Mouse (Mus musculus) megakaryocyte, embryonic 14.5 days (primary cell): Measurements from ENCODE around the gene Ikzf1. TPM values are rescaled to one million over a fixed set of nuclear protein-coding genes. Genes with fewer than 3 reads are reported as not detected.

Experiments
- H3K27me3 ChIP-seq: replicated peaks from 2 replicates; pipeline ENCODE3; 2012; ENCODE audit warnings: inconsistent platforms
- H3K36me3 ChIP-seq: replicated peaks from 2 replicates; pipeline ENCODE3; 2012; ENCODE audit warnings: low read length, inconsistent platforms, mixed read lengths
- H3K4me1 ChIP-seq: 2 replicates; pipeline ENCODE4 v1.6.1; 2012; ENCODE audit warnings: inconsistent platforms
- H3K4me3 ChIP-seq: replicated peaks from 2 replicates; pipeline ENCODE3; 2012; ENCODE audit warnings: moderate library complexity, mild to moderate bottlenecking, inconsistent platforms
- H3K9me3 ChIP-seq: 2 replicates; pipeline ENCODE4 v1.6.1; 2012; ENCODE audit warnings: inconsistent platforms
- FLI1 ChIP-seq: IDR thresholded peaks from 2 replicates; pipeline ENCODE4 v1.6.1; 2012; ENCODE audit warnings: low read length, inconsistent platforms, mixed read lengths
- GATA1 ChIP-seq: IDR thresholded peaks from 3 replicates; pipeline ENCODE4 v1.6.1; 2012; ENCODE audit warnings: mixed read lengths, low read length, inconsistent platforms, borderline replicate concordance
- polyA plus RNA-seq: library from polyadenylated mRNA; stranded (reverse); fragments of >175 nt; gene quantifications from 2 replicates; pipeline ENCODE4 v1.2.3, GENCODE M21; 2012; ENCODE audit warnings: low replicate concordance; ENCODE audit not compliant: insufficient read depth

Ikzf1 gene
- polyA plus RNA-seq, 1 experiment = 15.2 TPM

GRCm38 (mm10) chr11:11690059-11690844, 5.4 kb downstream of the Ikzf1 start:
- H3K4me1 ChIP-seq = peaks cover 81% of the 10 kb centered on the region
- TF ChIP-seq FLI1 = no peak
- TF ChIP-seq GATA1 = no peak
- H3K4me3 ChIP-seq = peak overlapping the region; percentile 83
- peaks cover 9% of the 10 kb centered on the region for H3K27me3 ChIP-seq
- no peaks in the 10 kb centered on the region for H3K9me3 ChIP-seq
- H3K36me3 ChIP-seq = no peaks in the 10 kb centered on the region

DNA sequence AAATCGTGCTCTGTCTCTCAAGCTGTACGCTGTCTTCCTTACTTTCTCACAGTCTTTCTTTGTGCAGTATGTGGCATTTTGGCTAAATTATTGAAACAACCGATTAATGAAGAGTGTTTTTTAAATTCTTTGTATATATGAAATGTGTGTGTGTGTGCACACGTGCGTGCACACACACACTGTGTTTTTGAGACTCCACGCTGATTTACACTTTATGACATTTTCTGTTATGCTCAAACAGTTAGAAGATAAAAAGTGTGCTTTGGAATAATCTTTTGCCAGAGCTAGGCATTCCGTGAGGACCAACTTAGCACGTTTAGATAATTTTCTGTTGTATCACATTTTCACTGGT, 6.0 kb downstream of the Ikzf1 start:
- peaks cover 4% of the 10 kb centered on the region for H3K27me3 ChIP-seq
- TF ChIP-seq GATA1 (no peak), FLI1 (no peak)
- H3K4me3 ChIP-seq = peak overlapping the region; percentile 83
- no peaks in the 10 kb centered on the region for H3K9me3 ChIP-seq
- H3K4me1 ChIP-seq = peaks cover 85% of the 10 kb centered on the region
- no peaks in the 10 kb centered on the region for H3K36me3 ChIP-seq

- Histone ChIP-seq H3K9me3 (no peaks in the 10 kb centered on the region), H3K4me3 (peak overlapping the region; percentile 80), H3K36me3 (no peaks in the 10 kb centered on the region), H3K4me1 (peaks cover 90% of the 10 kb centered on the region), H3K27me3 (no peaks in the 10 kb centered on the region)
- TF ChIP-seq GATA1 (no peak), FLI1 (no peak)
These were observed 6.7 kb downstream of the Ikzf1 start for GRCm38 (mm10) chr11:11691324-11692058.

DNA sequence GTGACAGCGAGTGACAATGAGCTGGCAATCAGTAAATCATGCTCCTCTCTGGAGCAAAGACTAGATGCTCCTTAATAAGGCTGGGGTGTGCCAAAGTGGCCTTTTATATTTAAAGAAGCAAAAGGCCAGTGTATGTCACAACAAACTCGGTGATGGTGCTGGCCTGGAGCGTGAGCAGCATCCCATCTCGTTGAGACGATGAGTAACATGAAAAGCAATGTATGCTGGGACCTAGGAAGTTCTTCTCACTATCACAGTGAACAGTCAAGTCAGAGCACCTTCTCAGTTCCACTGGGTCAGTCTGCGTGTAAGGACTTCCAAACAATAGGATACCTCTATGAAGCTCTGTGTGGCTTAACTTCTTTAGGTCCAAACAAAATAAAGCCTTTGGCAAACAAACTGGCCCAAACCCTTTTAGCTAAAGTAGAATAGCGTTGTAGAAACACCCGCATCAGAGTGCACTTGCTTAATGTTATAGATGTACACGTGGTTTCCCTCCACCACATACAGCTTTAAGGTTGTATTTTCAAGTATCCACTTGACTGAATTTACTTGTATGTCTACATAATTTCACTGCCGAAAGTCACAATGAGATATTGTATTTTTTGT, 7.9 kb downstream of the Ikzf1 start:
- no peaks in the 10 kb centered on the region for H3K27me3 ChIP-seq
- H3K4me3 ChIP-seq = no peak overlapping the region
- peaks cover 91% of the 10 kb centered on the region for H3K4me1 ChIP-seq
- TF ChIP-seq GATA1 (no peak), FLI1 (no peak)
- H3K9me3 ChIP-seq = no peaks in the 10 kb centered on the region
- no peaks in the 10 kb centered on the region for H3K36me3 ChIP-seq

GRCm38 (mm10) chr11:11693446-11693845, 8.6 kb downstream of the Ikzf1 start:
- H3K4me3 ChIP-seq = peak overlapping the region; percentile 31
- no peaks in the 10 kb centered on the region for H3K9me3 ChIP-seq
- TF ChIP-seq FLI1 (no peak), GATA1 (no peak)
- H3K4me1 ChIP-seq = peaks cover 90% of the 10 kb centered on the region
- H3K36me3 ChIP-seq = no peaks in the 10 kb centered on the region
- no peaks in the 10 kb centered on the region for H3K27me3 ChIP-seq

- no peaks in the 10 kb centered on the region for H3K9me3 ChIP-seq
- H3K4me3 ChIP-seq = peak overlapping the region; percentile 18
- H3K4me1 ChIP-seq = peaks cover 84% of the 10 kb centered on the region
- no peaks in the 10 kb centered on the region for H3K27me3 ChIP-seq
- TF ChIP-seq GATA1 = no peak
- TF ChIP-seq FLI1 = no peak
- H3K36me3 ChIP-seq = peaks cover 1% of the 10 kb centered on the region
These were observed 9.3 kb downstream of the Ikzf1 start for GRCm38 (mm10) chr11:11694072-11694471.

DNA sequence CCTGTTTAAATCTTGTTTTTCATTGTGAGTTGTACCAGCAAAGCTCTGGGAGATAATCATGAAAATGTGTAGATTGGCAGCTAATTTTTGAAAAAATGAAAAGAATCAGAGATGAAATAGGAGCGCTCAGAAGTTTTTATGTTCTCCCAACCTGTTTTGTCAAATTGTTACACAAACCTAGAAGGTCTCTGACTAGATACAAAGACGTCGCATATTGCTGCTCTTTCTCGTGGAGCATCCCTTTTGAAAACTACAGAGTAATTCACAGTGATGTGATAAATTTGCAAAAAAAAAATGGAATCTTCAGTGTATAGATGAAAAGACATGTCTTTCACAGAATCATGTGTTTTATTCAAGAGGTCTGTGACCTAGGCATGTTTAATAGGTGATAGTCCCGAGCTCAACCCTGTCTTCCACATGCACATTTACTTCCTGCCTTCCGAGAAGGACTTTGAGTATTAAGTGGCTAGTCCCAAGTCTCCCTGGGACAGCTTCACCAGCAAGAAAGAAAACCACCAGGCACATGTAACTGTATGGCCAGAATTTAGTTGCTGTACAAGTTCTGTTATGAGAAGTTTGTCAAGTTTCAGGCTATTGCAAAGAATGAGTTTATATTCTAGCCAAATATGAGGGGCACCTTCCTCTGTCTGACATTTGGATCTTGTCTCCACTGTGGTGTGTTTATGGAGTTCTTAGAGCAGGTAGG, 9.8 kb downstream of the Ikzf1 start:
- Histone ChIP-seq H3K36me3 (peaks cover 5% of the 10 kb centered on the region), H3K27me3 (no peaks in the 10 kb centered on the region), H3K9me3 (no peaks in the 10 kb centered on the region), H3K4me3 (peak overlapping the region; percentile 40), H3K4me1 (peaks cover 78% of the 10 kb centered on the region)
- TF ChIP-seq FLI1 = no peak
- TF ChIP-seq GATA1 = no peak

- TF ChIP-seq FLI1 = no peak
- Histone ChIP-seq H3K4me3 (peak overlapping the region; percentile 40), H3K9me3 (no peaks in the 10 kb centered on the region), H3K4me1 (peaks cover 71% of the 10 kb centered on the region), H3K27me3 (no peaks in the 10 kb centered on the region), H3K36me3 (peaks cover 6% of the 10 kb centered on the region)
These were observed 10.5 kb downstream of the Ikzf1 start for GRCm38 (mm10) chr11:11695211-11695887.

DNA sequence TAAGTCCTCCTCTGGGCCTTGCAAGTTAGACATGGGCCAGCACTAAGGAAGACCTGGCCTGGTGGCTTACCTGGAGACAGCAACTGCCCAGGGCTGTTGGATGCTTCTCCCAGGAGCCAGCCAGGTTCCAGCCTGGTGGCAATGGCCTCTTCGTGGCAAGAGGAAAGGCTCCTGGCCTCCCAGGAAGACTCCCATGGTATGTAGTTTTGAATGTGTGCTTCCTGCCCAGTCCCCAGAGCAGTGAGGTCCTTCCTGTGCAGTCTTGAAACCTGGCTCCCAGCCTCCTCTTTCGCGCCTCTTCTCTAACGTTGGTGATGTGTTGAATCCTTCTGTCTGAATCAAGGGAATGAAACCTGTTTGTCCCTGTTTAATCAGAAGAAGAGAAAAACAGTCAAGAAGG, 11.1 kb downstream of the Ikzf1 start:
- H3K4me3 ChIP-seq = no peak overlapping the region
- peaks cover 70% of the 10 kb centered on the region for H3K4me1 ChIP-seq
- TF ChIP-seq FLI1 = no peak
- TF ChIP-seq GATA1 = no peak
- no peaks in the 10 kb centered on the region for H3K9me3 ChIP-seq
- peaks cover 12% of the 10 kb centered on the region for H3K36me3 ChIP-seq
- H3K27me3 ChIP-seq = no peaks in the 10 kb centered on the region
